Mouse (Mus musculus): Measurements from ENCODE around the gene Abcc1.

The Abcc1 gene

DNA sequence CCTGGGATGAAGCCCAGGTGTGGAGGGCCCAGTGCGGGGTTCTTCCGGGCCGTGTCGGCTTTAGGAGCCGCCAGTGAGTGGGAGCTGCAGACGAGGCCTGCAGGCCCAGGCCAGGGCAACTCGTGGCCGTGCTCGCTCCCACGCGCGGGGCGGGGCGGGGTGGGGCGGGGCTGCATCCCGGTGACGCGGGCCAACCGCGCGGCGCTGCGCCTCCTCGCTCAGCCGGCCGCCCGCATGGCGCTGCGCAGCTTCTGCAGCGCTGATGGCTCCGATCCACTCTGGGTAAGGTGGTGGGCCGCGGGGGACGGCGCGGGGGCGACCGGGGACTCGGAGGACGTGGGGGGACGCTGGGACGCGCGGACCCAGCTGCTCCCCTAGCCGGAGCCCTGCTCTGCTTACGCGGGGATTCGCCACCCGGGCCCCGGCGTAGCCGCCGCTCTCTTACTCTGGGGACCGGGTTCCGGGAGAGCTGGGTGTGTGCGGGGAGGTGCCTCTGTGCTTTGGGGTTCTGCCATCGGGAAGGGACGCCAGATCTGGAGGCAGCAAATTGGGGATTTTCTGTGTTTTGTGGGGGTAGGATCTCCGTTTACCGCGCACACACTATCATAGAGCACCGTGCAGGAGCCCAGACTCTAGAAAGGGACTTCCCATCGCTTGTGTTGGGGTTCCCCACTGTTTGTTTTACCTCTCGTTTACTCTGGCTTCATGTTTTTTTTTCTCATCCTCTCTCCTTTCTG, at the start of gene Abcc1:
Abcc1 (plus strand) TSS at position 197 of the 737 bp plus-strand sequence.
- in situ Hi-C loops (cut with MboI; ENCODE audit: low sequenced_read_pairs): no loop called here

DNA sequence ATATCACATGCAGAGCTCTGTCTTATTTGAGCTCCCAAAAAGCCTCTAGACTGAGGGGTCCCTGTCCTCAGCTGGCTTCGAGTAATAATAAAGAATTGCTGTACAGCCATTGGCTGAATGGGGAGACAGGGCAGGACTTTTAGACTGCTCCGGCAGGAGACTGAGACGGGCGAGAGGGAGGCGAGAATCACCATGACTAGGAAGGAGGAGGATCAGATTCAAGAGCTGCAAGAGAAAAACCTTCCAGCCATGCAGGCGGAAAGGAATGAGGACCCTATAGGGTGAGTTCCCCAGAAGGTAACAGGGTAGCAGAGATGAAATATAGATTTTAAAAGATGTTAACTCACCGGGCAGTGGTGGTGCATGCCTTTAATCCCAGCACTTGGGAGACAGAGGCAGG, 48.4 kb upstream of the Abcc1 start:
- in situ Hi-C loops (cut with MboI; ENCODE audit: low sequenced_read_pairs): no loop called here

DNA sequence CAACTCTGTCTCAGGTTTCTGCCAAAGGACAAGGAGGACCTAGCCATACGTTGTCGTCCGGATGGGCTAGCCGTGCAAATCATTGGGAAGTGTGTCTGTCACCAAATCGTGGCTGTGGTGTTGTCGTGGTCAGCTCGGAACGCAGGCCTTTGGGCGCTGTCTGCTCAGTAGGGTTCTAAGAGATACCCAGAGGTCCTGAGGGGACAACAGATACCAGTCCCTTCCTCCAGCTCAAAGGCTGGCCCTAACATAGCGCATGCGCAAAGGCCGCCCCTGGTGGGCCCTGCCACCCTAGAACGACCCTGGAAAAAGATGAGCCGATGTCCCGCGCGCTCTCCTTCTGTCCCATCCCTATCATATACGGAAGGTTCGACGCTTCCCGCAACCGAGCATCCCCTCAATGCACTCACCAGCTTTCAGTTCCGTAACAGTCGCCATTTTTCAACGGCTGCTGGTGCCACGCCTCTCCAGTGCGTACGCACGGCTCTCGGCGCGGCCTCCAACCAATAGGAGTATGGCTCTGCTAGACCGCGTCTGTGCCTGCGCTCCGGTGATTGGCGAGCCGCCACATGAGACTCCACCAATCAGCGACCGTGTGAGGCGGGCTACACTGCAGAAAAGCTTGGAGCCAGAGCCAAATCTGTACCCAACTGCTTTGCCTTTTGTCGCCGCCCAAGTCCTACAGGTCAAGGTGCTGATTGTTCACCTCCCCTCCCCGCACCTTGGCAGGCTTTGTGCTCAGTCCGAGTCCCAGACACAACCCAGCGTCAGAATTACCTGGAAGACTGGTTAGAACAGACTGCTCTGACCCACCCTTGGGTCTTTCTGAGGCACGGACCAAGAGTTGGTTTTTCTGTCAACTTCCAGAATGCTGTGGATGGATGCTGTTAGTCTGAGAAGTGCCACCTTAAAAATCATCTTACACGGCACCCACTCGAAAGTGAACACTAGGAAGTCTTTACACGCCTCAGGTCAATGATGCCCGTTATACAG, 44.2 kb upstream of the Abcc1 start, which contains the start of gene Fopnl:
Fopnl (minus strand) TSS at position 522 of the 993 bp plus-strand sequence.
- in situ Hi-C loops (cut with MboI; ENCODE audit: low sequenced_read_pairs): no loop called here

DNA sequence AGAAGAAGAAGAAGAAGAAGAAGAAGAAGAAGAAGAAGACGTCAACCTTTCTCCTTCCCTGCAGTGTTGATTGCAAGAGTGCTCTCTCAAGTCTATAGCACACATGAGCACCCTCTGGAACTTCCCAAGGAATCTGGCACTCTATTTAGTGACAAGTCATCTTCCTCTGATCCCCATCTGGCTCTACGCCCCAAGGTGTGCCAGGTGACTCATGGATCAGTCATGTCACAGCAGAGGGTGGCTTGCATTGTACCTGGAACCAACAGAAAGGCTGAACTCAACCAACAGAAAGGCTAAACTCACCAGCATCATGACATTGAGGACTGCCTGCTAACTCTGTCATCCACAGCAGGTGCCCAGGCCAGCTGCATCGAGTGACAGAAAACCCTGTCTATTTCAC, 41.7 kb upstream of the Abcc1 start:
- in situ Hi-C loops (cut with MboI; ENCODE audit: low sequenced_read_pairs): no loop called here

DNA sequence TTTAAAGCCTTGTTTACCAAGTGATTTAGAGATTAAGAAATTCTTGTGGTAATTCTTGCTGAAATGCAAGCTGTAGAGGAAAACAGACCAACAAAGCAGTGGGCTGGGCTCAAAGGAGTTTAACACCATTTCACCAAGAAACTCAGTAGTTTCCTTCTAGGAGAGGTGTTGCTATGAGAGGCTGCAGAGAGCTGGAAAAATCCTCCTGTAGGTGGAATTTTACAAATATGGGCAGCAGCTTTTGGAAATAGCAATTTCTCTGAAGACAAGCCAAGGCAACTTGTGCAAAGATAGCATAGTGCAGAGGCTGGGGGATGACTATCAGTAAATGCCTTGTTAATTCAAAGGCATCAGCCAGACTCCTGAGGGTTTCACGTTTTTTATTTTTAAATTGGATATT, 40.9 kb upstream of the Abcc1 start:
- in situ Hi-C loops (cut with MboI; ENCODE audit: low sequenced_read_pairs): no loop called here

DNA sequence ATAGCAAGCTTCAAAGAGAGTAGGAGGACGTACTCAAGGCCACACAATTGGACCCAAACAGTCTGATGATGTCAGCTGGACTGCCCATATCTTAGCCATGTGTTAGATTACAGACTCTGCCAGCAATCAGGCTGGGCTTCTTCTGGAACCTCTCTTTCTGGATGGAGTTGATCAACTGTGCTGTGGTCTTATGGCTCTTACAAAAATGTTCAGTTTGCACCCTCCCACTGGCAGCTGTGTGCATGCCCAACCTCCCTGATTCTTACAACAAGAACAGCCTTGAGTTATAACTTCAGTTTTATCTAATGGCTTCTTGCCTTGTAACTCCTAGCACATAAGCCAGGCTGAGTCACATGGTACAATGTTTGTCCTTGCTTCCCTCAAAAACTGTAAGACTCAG, 33.2 kb upstream of the Abcc1 start:
- in situ Hi-C loops (cut with MboI; ENCODE audit: low sequenced_read_pairs): no loop called here

DNA sequence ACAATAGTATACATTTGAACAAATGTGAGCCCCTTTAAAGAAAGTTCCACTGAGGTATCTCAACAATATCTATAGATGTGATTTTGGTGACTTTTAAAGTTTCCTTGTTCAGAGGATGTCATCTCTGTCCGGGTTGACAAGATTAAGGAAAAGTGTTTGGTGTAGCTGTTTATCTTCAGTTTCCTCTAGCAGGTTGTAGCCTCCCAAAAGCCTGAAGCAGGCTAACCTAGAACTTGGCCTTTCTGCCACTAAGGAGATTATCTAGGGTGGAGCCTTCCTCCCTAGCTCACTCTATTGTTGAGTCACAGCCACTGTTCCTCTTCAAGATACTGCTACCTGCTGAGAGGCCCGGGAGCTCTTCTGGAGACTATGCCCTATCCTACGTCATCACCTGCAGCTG, 16.4 kb upstream of the Abcc1 start:
- in situ Hi-C loops (cut with MboI; ENCODE audit: low sequenced_read_pairs): no loop called here

DNA sequence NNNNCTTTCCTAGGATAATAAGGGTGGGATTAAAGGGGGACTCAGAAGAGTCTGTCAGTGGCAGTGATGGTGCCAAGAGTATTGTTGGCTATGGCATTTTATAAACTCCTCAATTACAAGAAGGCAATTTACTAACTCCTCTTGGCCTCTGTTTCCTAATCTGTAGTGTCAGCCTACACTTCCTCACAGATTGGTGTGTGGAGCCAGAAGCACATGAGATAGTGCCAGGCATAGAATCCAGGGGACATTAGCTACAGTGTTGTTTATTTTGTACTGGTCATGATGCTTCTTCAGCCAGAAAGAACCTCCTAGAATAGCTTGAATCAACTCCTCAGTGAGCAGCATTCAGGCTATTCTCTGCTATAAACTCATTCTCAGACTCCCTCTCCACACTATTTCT, 9.8 kb upstream of the Abcc1 start:
- in situ Hi-C loops (cut with MboI; ENCODE audit: low sequenced_read_pairs): no loop called here

DNA sequence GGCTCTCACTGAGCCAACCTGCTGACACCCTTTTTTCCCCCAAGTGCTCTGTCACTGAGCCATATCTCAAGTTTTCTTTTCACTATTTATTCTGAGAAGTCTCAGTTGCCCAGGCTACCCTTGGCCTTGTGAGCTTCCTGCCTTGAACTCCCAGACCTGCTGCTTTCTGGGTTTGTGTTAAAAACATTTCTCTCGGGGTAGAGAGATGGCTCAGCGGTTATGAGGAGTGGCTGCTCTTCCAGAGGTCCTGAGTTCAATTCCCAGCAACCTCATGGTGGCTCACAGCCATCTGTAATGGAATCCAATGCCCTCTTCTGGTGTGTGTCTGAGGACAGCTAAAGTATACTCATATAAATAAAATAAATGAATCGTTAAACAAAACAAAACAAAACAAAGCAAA, 9.1 kb upstream of the Abcc1 start:
- in situ Hi-C loops (cut with MboI; ENCODE audit: low sequenced_read_pairs): no loop called here

DNA sequence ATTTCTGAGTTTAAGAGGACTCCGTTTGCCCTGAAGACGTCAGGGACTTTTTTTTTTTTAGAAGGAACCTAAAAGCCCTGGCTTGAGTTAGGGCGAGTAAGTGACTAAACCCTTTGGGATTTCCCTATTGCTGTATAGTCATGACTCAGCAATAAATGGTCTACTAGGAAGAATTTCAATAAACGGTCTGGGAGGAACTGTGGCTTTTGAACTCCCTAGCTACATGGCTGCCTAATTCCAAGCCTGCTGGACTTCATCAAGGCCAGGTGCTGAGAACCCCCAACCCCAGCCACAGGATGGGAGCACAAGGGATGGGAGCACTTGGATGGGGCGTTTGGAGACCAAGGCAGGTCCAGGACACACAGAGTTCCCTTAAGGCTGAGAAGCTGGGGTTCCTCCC, 8.7 kb upstream of the Abcc1 start:
- in situ Hi-C loops (cut with MboI; ENCODE audit: low sequenced_read_pairs): no loop called here

DNA sequence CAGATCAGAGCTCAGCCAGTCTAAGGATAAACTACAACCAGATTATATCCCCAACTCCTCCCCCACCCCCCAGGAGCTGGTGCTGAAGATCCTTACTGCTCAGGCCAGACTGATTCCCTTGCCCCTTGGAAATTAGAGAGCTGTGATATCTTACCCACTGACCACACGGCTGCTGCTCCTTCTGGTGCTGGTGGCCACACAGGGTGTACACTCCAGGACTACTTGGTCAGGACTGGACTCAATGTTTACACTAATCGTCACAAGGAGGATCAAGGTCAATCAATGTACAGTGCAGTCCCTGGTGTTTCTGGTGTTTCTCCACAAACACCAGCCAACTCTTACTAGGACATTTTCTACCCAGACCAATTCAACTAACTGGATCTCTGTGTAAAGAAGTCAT, 3.5 kb upstream of the Abcc1 start:
- in situ Hi-C loops (cut with MboI; ENCODE audit: low sequenced_read_pairs): no loop called here

DNA sequence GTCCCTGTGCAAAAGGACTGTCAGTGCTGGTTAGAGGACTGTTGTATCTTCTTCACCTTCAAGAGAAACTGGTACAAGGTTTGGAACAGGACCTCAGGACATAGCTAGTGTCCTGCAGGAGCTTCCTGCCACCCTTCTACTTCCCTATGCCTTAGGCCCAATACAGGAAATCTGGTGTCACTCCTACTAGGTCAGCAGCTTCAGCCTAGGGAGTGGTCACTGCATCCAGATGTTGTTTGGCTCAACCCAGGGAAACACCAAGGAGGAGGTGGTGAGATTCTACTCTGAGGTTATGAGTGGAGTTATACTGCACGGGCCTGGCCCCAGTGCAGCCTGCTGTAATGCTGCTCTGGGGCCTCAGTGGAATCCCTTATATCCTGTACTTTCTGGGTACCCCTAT, 2.8 kb upstream of the Abcc1 start:
- in situ Hi-C loops (cut with MboI; ENCODE audit: low sequenced_read_pairs): no loop called here

DNA sequence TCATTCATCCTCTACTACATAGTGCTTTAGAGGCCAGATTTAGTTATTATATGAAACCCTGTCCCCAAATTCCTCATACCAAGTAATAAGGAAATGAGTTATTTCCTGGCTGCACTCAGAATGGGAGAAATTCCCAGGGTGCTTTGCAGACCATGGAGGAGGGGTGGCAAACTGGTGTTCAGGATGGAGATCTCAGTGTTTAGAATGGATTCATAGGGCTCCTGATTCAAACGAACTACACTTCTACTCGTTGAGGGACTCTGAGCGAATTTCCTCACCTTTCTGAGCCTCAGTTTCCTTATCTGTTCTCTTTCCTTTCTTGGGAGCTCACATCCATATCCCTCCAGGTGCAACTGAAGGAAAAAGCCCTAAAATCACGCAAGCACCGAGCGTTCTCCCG, 427 bp upstream of the Abcc1 start:
- in situ Hi-C loops (cut with MboI; ENCODE audit: low sequenced_read_pairs): no loop called here

DNA sequence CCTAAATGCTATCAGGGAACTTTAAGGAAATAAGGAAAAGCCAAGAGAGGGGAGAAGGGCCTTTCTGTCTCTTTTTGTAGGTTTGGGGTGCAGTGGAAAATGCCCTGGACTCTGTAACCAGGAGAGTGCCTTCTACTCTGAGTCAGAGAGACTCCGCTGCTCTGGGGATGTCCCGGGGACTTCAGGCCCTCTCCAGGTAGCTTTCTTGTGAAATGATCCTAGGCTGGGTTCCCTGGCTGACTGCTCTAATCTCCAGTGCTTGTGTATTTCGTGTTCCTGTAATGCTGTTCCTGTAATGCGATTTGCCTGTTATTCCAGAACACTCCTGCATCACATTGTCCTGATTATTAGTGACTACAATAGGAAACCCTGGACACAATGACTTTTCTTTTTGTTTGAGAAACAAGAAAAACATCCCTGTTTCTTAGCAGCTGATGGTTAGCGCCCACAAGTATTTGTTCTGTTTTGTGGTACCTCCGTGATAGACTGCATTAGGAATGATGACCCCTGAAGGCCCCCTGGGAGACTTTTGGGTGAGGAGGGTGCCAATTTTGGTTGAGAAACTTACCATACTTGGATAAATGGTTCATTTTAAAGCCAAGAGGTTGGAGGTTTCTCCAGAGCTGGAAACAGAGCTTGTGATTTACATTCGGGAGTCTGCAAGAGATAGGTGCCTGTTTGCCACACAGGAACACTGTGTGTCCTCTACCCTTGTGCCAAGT, 902 bp downstream of the Abcc1 start:
- in situ Hi-C loops (cut with MboI; ENCODE audit: low sequenced_read_pairs): no loop called here

DNA sequence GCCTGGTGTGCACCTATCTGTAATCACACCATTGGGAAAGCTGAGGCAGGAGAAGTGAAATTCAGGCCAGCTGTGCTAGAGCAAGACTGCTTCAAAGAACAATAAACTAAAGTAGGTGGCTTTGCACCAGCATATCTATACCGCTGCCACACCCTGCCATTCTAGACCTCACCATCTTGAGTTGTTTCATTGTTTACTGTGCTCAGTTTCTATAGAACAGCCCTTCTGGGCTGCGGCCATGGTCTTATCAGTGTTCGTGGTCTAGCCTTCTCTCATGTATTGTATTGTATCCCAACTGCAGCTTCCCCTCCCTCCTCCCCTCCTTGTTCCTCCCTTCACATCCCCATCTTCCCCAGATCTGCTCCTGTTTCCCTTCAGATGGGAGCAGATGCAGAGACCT, 2.1 kb downstream of the Abcc1 start:
- in situ Hi-C loops (cut with MboI; ENCODE audit: low sequenced_read_pairs): no loop called here

DNA sequence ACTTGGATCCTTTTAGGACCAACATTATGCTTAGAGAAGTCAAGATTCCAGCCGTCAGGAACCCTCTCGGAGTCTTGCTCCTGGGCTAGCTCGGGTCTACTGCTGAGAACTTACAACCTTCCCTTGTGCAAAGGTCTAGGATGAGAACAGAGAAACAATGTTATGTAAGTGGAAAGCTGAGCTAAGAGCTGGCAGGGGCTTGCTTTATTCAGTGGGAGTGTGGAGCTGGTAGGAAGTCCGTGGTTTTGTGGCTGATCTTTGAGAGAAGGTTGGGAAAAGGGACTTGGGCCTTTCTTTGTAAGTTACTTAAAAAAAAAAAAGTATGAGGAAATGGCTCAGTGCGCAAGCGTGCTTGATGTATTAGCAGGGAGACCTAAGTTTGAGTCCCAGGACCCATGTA, 2.7 kb downstream of the Abcc1 start:
- in situ Hi-C loops (cut with MboI; ENCODE audit: low sequenced_read_pairs): no loop called here

DNA sequence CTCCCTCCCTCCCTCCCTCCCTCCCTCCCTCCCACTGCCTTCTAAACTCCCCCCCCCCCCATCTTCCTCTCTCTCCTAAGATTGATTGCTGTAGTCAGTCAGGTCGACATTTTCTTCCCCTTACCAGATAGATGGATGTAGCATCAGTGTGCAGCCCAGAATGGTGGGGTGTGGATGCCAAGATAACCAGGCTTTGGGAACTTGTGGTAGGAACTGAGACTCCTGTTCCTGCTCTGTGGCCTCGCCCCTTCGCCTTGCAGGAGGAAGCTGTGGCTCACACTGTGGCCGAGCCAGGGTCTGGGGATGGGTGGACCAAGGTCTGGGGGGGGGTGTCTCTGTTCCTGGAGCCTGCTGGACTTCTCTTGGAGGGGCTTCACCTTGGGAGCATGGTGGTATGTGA, 4.1 kb downstream of the Abcc1 start:
- in situ Hi-C loops (cut with MboI; ENCODE audit: low sequenced_read_pairs): no loop called here

DNA sequence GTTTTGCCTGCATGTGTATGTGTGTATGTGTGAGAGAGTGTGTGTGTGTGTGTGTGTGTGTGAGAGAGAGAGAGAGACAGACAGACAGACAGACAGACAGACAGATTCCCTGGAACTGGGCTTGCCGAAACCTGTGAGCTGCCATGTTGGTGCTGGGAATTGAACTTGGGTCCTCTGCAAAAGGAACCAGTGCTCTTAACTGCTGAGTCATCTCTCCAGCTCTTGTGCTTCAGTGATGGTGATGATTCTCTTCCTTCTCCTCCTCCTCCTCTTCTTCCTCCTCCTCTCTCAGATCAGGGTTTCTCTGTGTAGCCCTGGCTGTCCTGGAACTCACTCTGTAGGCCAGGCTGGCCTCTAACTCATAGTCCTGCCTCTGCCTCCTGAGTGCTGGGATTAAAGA, 4.7 kb downstream of the Abcc1 start:
- in situ Hi-C loops (cut with MboI; ENCODE audit: low sequenced_read_pairs): no loop called here

DNA sequence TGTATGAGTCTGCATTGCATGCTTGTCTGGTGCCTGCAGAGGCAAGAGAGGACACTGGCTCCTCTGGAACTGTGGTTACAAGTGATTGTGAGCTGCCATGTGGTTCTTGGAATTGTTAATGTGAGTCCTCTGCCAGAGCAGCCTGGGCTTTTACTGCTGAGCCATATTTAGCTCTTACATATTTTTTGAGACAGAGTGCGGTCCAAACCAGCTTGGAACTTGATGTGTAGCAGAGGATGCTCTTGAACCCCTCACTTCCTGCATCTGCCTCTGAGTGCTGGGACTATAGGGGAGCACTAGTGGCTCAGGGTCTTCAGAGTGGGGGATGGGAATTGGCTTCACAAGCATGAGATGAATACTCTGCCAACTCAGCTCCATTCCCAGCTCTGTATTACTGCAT, 10.0 kb downstream of the Abcc1 start:
- in situ Hi-C loops (cut with MboI; ENCODE audit: low sequenced_read_pairs): no loop called here

DNA sequence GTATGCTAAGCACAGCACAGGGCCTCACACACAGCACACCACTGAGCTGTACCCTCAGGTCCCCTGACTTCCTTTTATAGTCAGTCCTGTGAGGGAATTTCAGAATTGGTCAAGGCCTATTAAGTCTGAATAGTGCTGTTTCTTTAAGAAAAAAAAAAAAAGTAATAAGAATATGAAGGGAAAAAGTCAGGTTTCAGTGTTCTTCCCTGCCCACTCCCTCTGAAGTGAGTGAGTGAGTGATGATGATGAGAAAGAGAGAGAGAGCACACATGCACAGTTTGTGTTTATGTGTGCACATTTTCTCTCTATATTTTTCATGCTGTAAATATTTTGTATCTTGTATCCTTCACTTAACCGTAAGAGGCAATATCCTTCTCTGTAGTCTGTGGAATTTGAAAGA, 11.0 kb downstream of the Abcc1 start:
- in situ Hi-C loops (cut with MboI; ENCODE audit: low sequenced_read_pairs): no loop called here

DNA sequence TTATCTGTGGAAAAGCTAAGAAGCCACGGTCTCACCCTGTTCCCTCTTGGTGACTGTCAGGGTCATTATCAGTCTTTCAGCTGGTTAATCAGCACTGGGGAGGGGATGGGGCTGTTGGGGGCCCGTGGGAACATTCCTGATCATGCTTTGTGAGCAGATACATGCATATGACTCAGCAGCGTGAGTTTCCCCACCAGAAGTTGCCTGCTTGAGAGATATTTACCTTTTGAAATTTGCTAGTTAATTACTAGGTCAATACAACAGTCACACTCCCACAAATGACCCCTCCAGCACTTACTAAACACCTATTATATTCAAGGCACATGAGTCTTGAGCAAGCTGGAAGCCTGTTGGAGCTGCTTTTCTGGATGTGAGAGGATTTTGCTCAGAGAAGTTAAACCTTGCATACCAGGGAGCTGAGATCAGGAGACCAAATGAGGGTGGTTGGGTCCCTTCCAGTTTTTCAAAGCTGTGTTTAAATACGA, 11.5 kb downstream of the Abcc1 start:
- in situ Hi-C loops (cut with MboI; ENCODE audit: low sequenced_read_pairs): no loop called here

Data from CH12F3 (cell line).